Mouse (Mus musculus) limb, embryonic 11.5 days (tissue): ENCODE data around the gene Map1lc3b. TPM values are rescaled to one million over a fixed set of nuclear protein-coding genes. Genes with fewer than 3 reads are reported as not detected.

Experiments used
- ATAC-seq: fragments of 200-750 bp; cut with Nextera tagmentation; 2 replicates; pipeline ENCODE4 v1.8.0; 2017; ENCODE audit warnings: low read depth; ENCODE audit not compliant: insufficient number of reproducible peaks, low FRiP score, low TSS enrichment
- DNase-seq: peaks from one replicate; pipeline ENCODE4 v3.0.0-alpha.2; 2015; ENCODE audit warnings: low spot score
- H3K27ac ChIP-seq: fragments of 300-500 bp; sonication (generic); replicated peaks from 2 replicates; pipeline ENCODE4 v1.5.1; 2014; ENCODE audit warnings: low read depth, mild to moderate bottlenecking, low read length
- H3K27me3 ChIP-seq: fragments of 300-500 bp; sonication (generic); 2 replicates; pipeline ENCODE4 v1.6.1; 2014; ENCODE audit warnings: mild to moderate bottlenecking, low read length, mixed read lengths; ENCODE audit not compliant: control insufficient read depth, insufficient read depth
- H3K36me3 ChIP-seq: fragments of 300-500 bp; sonication (generic); 2 replicates; pipeline ENCODE4 v1.6.1; 2014; ENCODE audit warnings: mild to moderate bottlenecking, low read length, moderate library complexity, mixed read lengths; ENCODE audit not compliant: control insufficient read depth, insufficient read depth
- H3K4me1 ChIP-seq: fragments of 300-500 bp; sonication (generic); 2 replicates; pipeline ENCODE4 v1.6.1; 2014; ENCODE audit warnings: low read length, mixed read lengths; ENCODE audit not compliant: control insufficient read depth, insufficient read depth
- H3K4me2 ChIP-seq: fragments of 300-500 bp; sonication (generic); 2 replicates; pipeline ENCODE4 v1.6.1; 2014; ENCODE audit warnings: low read depth, mild to moderate bottlenecking, moderate library complexity; ENCODE audit not compliant: severe bottlenecking
- H3K4me3 ChIP-seq: fragments of 300-500 bp; sonication (generic); 2 replicates; pipeline ENCODE4 v1.5.1; 2014; ENCODE audit warnings: low read depth, low read length
- H3K9ac ChIP-seq: fragments of 300-500 bp; sonication (generic); 2 replicates; pipeline ENCODE4 v1.6.1; 2014; ENCODE audit warnings: mild to moderate bottlenecking, low read length
- H3K9me3 ChIP-seq: fragments of 300-500 bp; sonication (generic); 2 replicates; pipeline ENCODE4 v1.6.1; 2016; ENCODE audit warnings: low read length; ENCODE audit not compliant: control insufficient read depth
- WGBS: fragments of 180-500 bp; shearing (Covaris S2); extraction: QIAGEN DNeasy Blood & Tissue Kit; methylation state at CpG from one replicate; pipeline ENCODE4 v1.1.7; 2014; 5-methylcytosine and 5-hydroxymethylcytosine counted together
- polyA plus RNA-seq: library from polyadenylated mRNA; unstranded; fragments of >200 nt; fragmentation: Nextera tagmentation; extraction: Ambion mirVana; gene quantifications from 2 replicates; pipeline ENCODE4 v1.2.1, GENCODE M21; 2014

Gene Map1lc3b
- 195 and 217 TPM in 2 replicates for polyA plus RNA-seq

DNA sequence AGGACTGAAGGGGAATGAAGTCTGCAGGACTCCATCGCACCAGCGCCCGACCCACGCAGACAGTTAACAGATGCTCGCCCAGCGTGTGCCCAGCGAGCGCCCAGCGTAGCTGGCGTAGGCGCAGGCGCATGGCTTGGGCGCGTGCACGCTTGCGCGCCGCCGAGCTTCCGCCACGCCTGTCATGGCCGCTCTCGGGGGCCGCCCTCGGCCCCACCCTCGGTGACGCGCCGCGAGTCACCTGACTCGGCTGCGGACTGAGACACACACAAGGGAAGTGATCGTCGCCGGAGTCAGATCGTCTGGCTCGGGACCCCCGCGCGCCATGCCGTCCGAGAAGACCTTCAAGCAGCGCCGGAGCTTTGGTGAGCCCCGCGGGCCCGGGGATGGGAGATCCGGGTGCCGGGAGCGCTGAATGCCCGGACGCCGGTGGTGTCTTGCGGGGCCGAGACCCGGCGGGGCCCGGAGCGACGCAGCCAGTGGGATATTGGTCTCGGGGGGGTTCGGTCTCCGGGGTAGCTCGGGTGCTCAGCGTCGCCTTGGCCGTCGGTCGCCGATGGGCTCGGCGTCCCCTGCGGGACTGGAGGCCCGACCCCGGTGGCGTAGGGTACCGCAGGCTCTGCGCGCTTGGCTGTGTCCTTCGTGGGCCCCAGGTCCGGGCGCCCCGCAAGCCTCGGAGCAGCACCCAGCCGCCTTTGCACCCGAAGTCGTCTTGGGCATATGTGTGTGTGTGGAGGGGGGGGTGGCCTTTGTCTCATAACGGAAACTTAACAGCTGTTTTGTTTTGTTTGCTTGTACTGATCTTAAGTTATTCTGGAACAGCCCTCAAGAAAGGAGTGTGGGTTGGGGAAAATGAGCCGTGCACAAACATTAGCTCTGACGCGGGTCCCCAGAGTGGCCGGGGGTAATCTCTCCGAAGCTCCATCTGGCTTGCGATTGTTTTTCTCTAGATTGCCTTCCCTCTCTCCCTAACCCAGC lies at the start of gene Map1lc3b:
Map1lc3b (plus strand) TSS at position 159 of the 975 bp plus-strand sequence.
- peak within 1 kb of the TSS; percentile 85 for H3K4me2 ChIP-seq
- H3K9me3 ChIP-seq, result no peaks in the 10 kb centered on the region
- DNase-seq (peak; percentile 95), ATAC-seq (peak; percentile 82)
- WGBS, result under 1% methylated on average over 94 of the region's 94 CpGs
- H3K4me1 ChIP-seq, result peaks cover 13% of the 10 kb centered on the region
- peak within 1 kb of the TSS; percentile 82 for H3K9ac ChIP-seq
- H3K4me3 ChIP-seq, result peak within 1 kb of the TSS; percentile 89
- peaks cover 4% of the 10 kb centered on the region; the same call in 1 of the 2 replicates for H3K36me3 ChIP-seq
- no peak within 1 kb of the TSS for H3K27ac ChIP-seq
- H3K27me3 ChIP-seq, result no peaks in the 10 kb centered on the region

DNA sequence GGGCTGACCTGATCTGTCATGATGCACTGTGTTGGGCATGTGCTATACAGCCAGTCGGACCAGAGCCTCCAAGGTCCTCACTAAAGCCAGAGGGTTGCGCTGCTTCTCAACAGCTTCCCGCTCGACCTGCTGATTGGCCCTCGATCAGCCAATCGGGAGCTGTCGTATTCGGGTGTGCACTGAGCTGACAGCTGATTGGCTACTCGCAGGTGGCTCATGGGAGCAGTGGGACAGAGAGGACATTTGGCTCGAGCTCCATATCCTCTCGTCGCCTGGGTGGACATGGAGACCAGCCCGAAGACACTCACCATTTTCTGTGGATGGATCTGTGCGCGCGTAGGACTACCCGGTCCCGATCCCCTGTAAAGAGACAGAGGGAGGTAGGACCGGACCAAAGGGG lies 48.3 kb upstream of the Map1lc3b start:
- no peak overlapping the region for H3K27ac ChIP-seq
- WGBS, result 76% methylated on average over 19 of the region's 19 CpGs
- DNase-seq (no peak), ATAC-seq (no peak)
- H3K4me3 ChIP-seq, result no peak overlapping the region
- no peaks in the 10 kb centered on the region for H3K36me3 ChIP-seq
- no peak overlapping the region for H3K4me2 ChIP-seq
- H3K4me1 ChIP-seq, result no peaks in the 10 kb centered on the region
- no peak overlapping the region for H3K9ac ChIP-seq
- H3K9me3 ChIP-seq, result no peaks in the 10 kb centered on the region
- no peaks in the 10 kb centered on the region for H3K27me3 ChIP-seq

DNA sequence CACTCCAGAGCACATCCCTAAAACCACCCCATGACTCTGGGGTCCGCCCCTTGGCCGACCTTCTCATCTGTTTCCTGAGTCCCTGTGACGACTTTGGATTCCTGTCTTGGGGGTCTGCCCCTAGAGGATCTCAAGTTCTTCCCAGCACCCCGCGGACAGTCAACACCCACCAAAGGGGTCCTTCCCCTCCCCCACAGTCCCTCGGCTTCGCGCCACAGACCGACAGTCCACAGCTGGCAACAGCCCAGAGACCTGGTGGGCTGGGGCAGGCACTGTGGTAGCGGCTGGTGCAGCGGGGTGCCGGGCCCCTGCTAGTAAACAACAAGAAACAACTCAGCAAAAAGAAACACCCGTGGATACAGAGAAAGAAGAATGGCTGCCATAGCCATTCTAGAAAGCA lies 47.3 kb upstream of the Map1lc3b start:
- no peaks in the 10 kb centered on the region for H3K9me3 ChIP-seq
- no peaks in the 10 kb centered on the region for H3K36me3 ChIP-seq
- 72% methylated on average over 13 of the region's 13 CpGs for WGBS
- no peak overlapping the region for H3K4me3 ChIP-seq
- no peak for ATAC-seq
- no peak overlapping the region for H3K27ac ChIP-seq
- no peak for DNase-seq
- no peaks in the 10 kb centered on the region for H3K27me3 ChIP-seq
- no peak overlapping the region for H3K4me2 ChIP-seq
- H3K9ac ChIP-seq, result no peak overlapping the region
- H3K4me1 ChIP-seq, result no peaks in the 10 kb centered on the region

DNA sequence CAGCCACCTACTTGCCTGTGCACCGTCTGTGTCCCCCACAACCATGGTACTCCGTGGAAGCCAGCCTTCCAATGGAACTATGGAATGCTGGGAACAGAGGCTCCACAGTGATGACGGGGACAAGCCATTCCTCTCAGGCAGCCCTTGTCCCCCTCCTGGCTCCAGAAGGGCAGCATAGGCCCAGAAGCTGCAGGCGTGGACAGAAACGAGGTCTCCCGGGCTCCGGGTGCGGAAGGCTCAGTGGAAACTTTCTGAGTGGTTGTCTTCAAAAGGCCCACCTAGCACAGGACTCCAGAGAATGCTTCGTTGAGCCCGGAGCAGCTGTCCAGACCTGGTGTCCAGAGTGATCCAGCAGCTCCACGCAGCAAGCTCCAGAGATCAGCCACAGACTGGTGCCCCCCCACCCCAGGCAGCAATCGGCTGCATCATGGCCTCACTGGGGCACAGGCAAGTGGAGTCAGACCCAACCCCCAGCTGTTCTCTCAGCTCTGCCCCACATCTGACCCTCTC lies 45.8 kb upstream of the Map1lc3b start, which contains the start of gene 1700018B08Rik:
1700018B08Rik (minus strand) TSS at position 45 of the 510 bp plus-strand sequence.
- Histone ChIP-seq H3K9me3 (no peaks in the 10 kb centered on the region), H3K27me3 (no peaks in the 10 kb centered on the region), H3K4me3 (no peak within 1 kb of the TSS), H3K4me2 (no peak within 1 kb of the TSS), H3K36me3 (no peaks in the 10 kb centered on the region), H3K27ac (no peak within 1 kb of the TSS), H3K9ac (no peak within 1 kb of the TSS; the same call in 1 of the 2 replicates), H3K4me1 (no peaks in the 10 kb centered on the region)
- DNase-seq, result no peak
- WGBS, result 85% methylated on average over 12 of the region's 12 CpGs
- no peak for ATAC-seq

DNA sequence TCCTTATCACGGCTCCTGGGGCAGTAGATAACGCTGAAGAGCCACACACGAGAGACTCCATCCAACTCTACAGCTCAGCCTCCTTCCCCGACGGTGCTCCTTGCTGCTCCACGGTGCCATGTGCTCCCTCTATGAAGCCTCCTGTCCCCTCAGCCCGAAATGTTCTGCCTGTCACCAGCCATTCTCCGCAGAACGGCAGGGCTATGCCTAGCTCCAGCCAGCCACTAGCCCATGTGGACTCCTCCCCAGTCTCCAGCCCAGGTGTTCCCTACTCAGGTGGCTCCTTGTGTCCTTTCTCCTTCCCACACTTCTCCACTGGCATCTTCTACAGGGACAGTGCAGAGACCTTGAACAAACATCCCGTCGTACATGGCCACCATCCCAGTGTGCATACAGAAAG lies 45.2 kb upstream of the Map1lc3b start:
- Histone ChIP-seq H3K9me3 (no peaks in the 10 kb centered on the region), H3K27ac (no peak overlapping the region), H3K4me2 (no peak overlapping the region), H3K36me3 (no peaks in the 10 kb centered on the region), H3K4me1 (no peaks in the 10 kb centered on the region), H3K9ac (no peak overlapping the region), H3K27me3 (no peaks in the 10 kb centered on the region), H3K4me3 (no peak overlapping the region)
- ATAC-seq (no peak), DNase-seq (no peak)
- WGBS, result 79% methylated on average over 11 of the region's 11 CpGs

DNA sequence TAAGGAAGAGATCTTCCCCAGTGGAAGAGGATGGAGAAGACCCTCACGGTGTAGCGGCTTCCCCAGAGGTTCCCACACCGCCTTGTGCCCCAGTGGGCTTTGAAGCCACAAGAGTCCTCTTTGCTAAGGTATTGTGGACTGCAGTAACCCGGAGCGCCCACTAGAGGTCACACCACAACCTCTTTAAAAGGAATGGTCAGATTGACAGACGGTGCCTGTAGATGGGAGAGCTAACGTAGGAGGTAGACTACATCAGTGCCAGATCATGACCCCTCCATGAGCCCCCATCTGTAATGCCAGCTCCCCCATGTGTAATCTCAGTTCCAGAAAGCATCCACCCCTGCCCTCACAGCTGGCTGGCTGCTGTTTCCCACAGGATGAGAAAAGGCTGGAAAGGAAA lies 43.0 kb upstream of the Map1lc3b start:
- WGBS, result 11% methylated on average over 7 of the region's 7 CpGs
- H3K4me2 ChIP-seq, result no peak overlapping the region
- H3K27me3 ChIP-seq, result no peaks in the 10 kb centered on the region
- H3K4me3 ChIP-seq, result no peak overlapping the region
- H3K9me3 ChIP-seq, result no peaks in the 10 kb centered on the region
- no peak overlapping the region for H3K27ac ChIP-seq
- no peak overlapping the region for H3K9ac ChIP-seq
- DNase-seq, result peak; percentile 85
- no peak for ATAC-seq
- H3K4me1 ChIP-seq, result no peaks in the 10 kb centered on the region
- H3K36me3 ChIP-seq, result peaks cover 5% of the 10 kb centered on the region; the same call in 1 of the 2 replicates

DNA sequence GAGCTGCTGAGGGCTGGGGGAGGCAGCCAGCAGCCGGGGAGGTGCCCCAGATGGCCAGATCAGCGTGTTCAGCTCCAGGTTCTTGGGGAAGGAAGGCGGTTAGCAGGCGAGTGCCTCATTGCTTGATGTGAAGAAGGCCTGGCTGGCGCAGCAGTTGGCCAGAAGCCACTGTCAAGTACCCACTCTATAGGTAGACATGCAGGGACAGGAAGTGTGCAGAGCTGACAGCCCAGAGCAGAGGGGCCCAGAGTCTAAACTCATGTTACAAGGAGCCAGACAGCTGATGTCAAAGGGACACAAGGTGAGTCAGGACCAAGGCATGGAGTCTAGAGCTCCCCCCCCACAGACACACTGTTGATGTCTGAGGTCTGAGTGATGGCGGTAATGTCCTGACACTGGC lies 40.1 kb upstream of the Map1lc3b start:
- peaks cover 11% of the 10 kb centered on the region for H3K36me3 ChIP-seq
- WGBS, result 87% methylated on average over 6 of the region's 6 CpGs

DNA sequence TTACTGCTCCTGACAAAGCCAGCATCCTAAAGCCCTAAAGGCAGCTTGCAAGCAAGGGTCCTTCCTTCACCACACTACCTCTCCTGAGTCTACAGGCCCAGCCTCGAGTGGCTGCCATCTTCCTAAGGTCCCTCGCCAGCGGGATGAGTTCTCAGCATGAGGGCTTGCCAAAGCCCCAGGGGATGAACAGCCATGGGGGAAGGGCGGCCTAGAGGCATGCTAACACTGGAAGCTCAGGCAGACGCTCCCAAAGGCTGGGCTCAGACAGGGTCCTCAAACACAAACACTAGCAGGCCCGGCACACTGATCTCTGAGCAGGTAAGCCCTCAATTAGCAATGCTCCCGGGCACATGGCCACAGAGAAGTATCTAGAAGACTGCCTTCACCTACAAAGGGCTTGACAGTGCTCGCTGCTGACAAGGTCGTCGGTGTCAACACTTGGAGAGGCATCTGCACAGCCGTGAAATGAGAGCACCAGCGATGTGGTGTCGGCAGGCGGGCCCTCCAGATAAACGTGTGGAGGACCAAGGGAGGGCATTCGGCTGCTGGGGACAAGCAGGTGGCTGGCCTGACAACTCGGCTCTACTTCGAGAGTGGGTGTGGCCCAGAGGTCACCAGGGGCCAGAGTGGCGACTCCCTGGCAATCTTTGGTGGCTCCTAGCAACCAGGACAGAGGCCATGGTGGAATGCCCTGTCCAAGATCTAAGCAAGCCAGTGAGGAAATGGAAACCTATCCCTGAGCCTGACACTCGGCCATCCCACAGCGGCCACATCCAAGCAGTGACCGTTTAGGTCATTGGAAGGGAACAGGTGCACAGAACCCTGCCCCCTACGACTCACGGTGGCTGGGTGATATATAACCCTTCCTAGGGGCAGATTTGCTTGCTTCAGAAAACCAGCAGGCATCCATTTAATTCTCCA lies 38.8 kb upstream of the Map1lc3b start:
- Histone ChIP-seq H3K36me3 (peaks cover 11% of the 10 kb centered on the region), H3K9ac (no peak overlapping the region), H3K27me3 (no peaks in the 10 kb centered on the region), H3K4me3 (no peak overlapping the region), H3K4me2 (no peak overlapping the region), H3K4me1 (no peaks in the 10 kb centered on the region), H3K27ac (no peak overlapping the region), H3K9me3 (no peaks in the 10 kb centered on the region)
- DNase-seq, result no peak
- WGBS, result 82% methylated on average over 24 of the region's 24 CpGs
- ATAC-seq, result no peak

More for the DNA sequence above, 40.1 kb upstream of the Map1lc3b start:
- DNase-seq (no peak), ATAC-seq (no peak)
- Histone ChIP-seq H3K9ac (no peak overlapping the region), H3K4me2 (no peak overlapping the region), H3K4me1 (no peaks in the 10 kb centered on the region), H3K27me3 (no peaks in the 10 kb centered on the region), H3K4me3 (no peak overlapping the region), H3K27ac (no peak overlapping the region), H3K9me3 (no peaks in the 10 kb centered on the region)
